Mouse (Mus musculus) lung, postnatal 0 days (tissue): ENCODE measurements around the gene Smim17.

ENCODE experiments used
- CTCF ChIP-seq: IDR thresholded peaks from 2 replicates; pipeline ENCODE4 v1.5.1; 2016; ENCODE audit warnings: antibody characterized with exemption, mild to moderate bottlenecking
- EP300 ChIP-seq: IDR thresholded peaks from 2 replicates; pipeline ENCODE4 v1.6.1; 2016; ENCODE audit warnings: antibody characterized with exemption, mild to moderate bottlenecking, control low read depth

DNA sequence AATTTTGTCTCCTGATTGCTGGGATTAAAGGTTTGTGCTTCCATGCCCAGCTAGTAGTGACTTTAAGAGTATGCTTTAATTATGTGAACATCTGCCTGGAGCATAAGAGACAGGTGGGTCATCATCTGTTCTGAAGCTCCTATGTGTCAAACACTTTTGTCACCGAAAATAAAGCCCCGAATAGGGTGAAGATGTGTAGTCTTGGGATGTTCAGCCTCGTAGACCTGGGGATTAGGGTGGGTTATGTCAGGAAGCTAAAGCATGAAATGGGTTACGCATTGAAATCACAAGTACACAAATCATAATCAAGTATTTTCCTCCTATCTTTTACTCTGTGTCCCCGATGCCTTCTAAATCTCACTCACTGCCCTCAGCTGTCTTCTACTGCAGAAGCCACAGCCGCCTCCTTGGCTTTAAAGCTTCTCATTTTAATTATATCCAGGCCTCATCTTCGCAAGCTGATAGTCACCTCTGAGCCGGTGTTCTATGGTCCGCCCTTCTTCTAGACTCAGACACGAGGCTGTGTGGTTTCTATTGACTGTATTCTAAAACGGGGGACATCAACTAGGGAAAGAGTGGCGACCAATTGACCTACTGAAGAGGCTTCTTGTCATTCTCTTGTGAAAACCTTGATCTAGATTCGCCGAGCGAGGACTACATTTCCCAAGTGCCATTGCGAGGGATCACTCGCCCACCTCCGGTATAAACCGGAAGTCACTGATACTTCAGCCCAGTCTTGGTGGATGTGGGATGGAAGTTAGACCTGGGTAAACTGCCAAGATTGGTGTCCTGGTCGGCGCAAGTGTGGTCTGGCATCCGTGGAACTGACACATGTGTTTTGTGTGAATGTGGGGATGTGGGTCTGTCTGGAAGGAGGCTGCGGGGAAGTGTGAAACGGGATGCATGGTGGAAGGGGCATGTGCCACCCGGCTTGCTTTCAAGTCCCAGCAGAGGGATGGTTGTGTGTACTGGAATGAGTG lies at the start of gene Smim17:
- TF ChIP-seq CTCF (no peak), EP300 (no peak)
